Mouse (Mus musculus) small intestine, adult 2 months (tissue): ENCODE data around the gene Gpr107.

Experiments used
- CTCF ChIP-seq: fragments of 200-500 bp; IDR thresholded peaks from 2 replicates; pipeline ENCODE4 v1.5.1; 2012; ENCODE audit warnings: low read depth, mild to moderate bottlenecking, control low read depth, inconsistent platforms, low read length, moderate library complexity, mixed read lengths; ENCODE audit not compliant: insufficient replicate concordance, insufficient read length; ENCODE audit errors: extremely low read depth
- POLR2A ChIP-seq: fragments of 200-500 bp; IDR thresholded peaks from 2 replicates; pipeline ENCODE4 v1.6.1; 2012; ENCODE audit warnings: low read depth, mild to moderate bottlenecking, control low read depth, inconsistent platforms, low read length, moderate library complexity

GRCm38 (mm10) chr2:31139991-31140771 lies 11.9 kb upstream of the Gpr107 start:
- TF ChIP-seq CTCF = no peak
- TF ChIP-seq POLR2A = no peak
